Mouse (Mus musculus): Measurements from ENCODE around the gene Myl7.

DNA sequence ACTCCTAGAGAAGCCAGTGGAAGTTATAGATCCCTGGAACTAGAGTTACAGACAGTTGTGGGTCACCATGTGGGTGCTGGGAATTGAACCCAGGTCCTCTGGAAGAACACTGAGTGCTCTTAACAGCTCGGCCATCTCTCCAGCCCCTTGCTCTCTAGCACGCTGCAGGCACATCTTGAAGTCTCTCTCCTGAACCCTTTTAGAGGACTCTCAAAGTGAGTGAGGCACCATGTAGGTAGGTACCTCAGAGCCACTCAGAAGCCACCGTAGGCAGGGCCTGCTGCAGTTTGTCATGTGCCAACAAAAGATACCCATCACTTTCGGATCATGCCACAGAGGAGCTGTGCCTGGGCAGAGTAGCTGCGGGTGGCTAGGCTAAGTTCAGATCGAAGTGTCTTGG, 6.3 kb upstream of the Myl7 start:
- TF ChIP-seq CTCF (IDR thresholded peaks at IDR 0.05; ENCODE audit: borderline replicate concordance, extremely low read depth, insufficient read depth, insufficient read length), result no peak
- no peak for TF ChIP-seq POLR2A (IDR thresholded peaks at IDR 0.05; ENCODE audit: borderline replicate concordance, extremely low read depth, insufficient read depth, insufficient read length, poor library complexity, severe bottlenecking)
